Mouse (Mus musculus) midbrain, embryonic 14.5 days (tissue): Measurements from ENCODE around the gene Sec31a. TPM values are rescaled to one million over a fixed set of nuclear protein-coding genes. Genes with fewer than 3 reads are reported as not detected.

ENCODE experiments used
- ATAC-seq: fragments of 200-750 bp; cut with Nextera tagmentation; 2 replicates; pipeline ENCODE4 v1.8.0; 2017; ENCODE audit warnings: moderate number of reproducible peaks, moderate library complexity; ENCODE audit not compliant: low FRiP score, low TSS enrichment
- DNase-seq: peaks from one replicate; pipeline ENCODE4 v3.0.0-alpha.2; 2015
- H3K27ac ChIP-seq: fragments of 300-500 bp; sonication (generic); replicated peaks from 2 replicates; pipeline ENCODE4 v1.5.1; 2014; ENCODE audit warnings: mild to moderate bottlenecking, low read depth, low read length, moderate library complexity
- H3K27me3 ChIP-seq: fragments of 300-500 bp; sonication (generic); 2 replicates; pipeline ENCODE4 v1.6.1; 2014; ENCODE audit warnings: low read length, control low read depth, mixed read lengths; ENCODE audit not compliant: control insufficient read depth, insufficient read depth
- H3K36me3 ChIP-seq: fragments of 300-500 bp; sonication (generic); 2 replicates; pipeline ENCODE4 v1.6.1; 2014; ENCODE audit warnings: low read length, control low read depth; ENCODE audit not compliant: control insufficient read depth, insufficient read depth
- H3K4me1 ChIP-seq: fragments of 300-500 bp; sonication (generic); 2 replicates; pipeline ENCODE4 v1.6.1; 2014; ENCODE audit warnings: mild to moderate bottlenecking, antibody characterized with exemption, low read length, control low read depth; ENCODE audit not compliant: control insufficient read depth, insufficient read depth
- H3K4me2 ChIP-seq: fragments of 300-500 bp; sonication (generic); 2 replicates; pipeline ENCODE4 v1.6.1; 2014; ENCODE audit warnings: mild to moderate bottlenecking, low read length, moderate library complexity
- H3K4me3 ChIP-seq: fragments of 300-500 bp; sonication (generic); replicated peaks from 2 replicates; pipeline ENCODE4 v1.5.1; 2014; ENCODE audit warnings: low read depth, low read length
- H3K9ac ChIP-seq: fragments of 300-500 bp; sonication (generic); replicated peaks from 2 replicates; pipeline ENCODE4 v1.6.1; 2014; ENCODE audit warnings: mild to moderate bottlenecking, low read length, moderate library complexity
- H3K9me3 ChIP-seq: fragments of 300-500 bp; sonication (generic); 2 replicates; pipeline ENCODE4 v1.6.1; 2016; ENCODE audit warnings: low read length, control low read depth, mixed read lengths; ENCODE audit not compliant: control insufficient read depth
- WGBS: fragments of 180-500 bp; shearing (Covaris S2); extraction: QIAGEN DNeasy Blood & Tissue Kit; methylation state at CpG from one replicate; pipeline ENCODE4 v1.1.7; 2014; 5-methylcytosine and 5-hydroxymethylcytosine counted together
- polyA plus RNA-seq: library from polyadenylated mRNA; unstranded; fragments of >200 nt; fragmentation: Nextera tagmentation; extraction: Ambion mirVana; gene quantifications from 2 replicates; pipeline ENCODE4 v1.2.1, GENCODE M21; 2014

Sec31a gene
- 81.5 and 89.0 TPM in 2 replicates for polyA plus RNA-seq

GRCm38 (mm10) chr5:100415761-100416590 is at the start of gene Sec31a:
Gene Sec31a, minus strand, starts transcription at chr5:100416234.
- Histone ChIP-seq H3K4me3 (peak within 1 kb of the TSS; percentile 79), H3K36me3 (peaks cover 30% of the 10 kb centered on the region), H3K4me2 (peak within 1 kb of the TSS; percentile 74), H3K27ac (peak within 1 kb of the TSS; percentile 83), H3K27me3 (no peaks in the 10 kb centered on the region), H3K9me3 (no peaks in the 10 kb centered on the region), H3K9ac (peak within 1 kb of the TSS; percentile 73), H3K4me1 (peaks cover 14% of the 10 kb centered on the region)
- WGBS = under 1% methylated on average over 77 of the region's 82 CpGs
- DNase-seq (peak; percentile 98), ATAC-seq (peak; percentile 98)

DNA sequence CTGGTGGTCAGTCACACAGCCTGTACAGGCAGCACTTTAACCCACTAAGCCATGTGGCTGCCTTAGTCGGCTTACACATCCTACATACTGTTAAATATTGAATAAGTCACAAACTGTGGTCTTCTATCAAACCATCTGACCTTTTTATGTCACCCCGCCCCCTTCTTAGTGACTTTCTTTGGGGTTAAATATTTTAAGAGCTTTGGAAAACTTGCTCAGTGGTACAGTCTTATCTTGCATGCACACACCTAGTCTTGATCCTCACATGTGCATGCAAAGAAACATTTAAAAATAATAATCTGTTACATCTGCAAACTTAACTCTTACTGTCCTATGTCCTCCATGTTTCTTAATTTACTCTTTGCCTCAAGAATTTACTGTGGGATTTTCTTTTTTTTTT is 46.3 kb upstream of the Sec31a start:
- H3K4me1 ChIP-seq = no peaks in the 10 kb centered on the region
- DNase-seq (no peak), ATAC-seq (no peak)
- no peak overlapping the region for H3K27ac ChIP-seq
- H3K4me2 ChIP-seq = no peak overlapping the region
- H3K9ac ChIP-seq = no peak overlapping the region
- peaks cover 31% of the 10 kb centered on the region for H3K36me3 ChIP-seq
- no peaks in the 10 kb centered on the region for H3K27me3 ChIP-seq
- no peak overlapping the region for H3K4me3 ChIP-seq
- no peaks in the 10 kb centered on the region for H3K9me3 ChIP-seq
- WGBS = 85% methylated on average over 2 of the region's 2 CpGs

DNA sequence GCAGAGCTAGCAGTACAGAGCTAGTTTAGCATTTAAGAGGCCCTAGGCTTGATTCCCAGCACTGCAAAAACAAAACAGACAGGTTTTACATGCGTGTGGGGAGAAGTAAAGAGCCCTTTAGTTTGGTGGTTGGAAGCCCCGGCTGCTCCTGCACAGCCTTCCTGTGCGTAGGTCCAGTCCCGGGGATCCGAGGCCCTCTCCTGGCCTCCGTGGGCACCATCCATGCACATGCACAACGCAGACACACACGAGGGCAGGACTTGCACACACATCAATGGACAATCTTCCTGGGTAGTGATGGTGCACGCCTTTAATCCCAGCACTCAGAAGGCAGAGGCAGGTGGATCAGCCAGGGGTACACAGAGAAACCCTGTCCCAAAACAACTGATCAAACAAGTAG is 45.5 kb upstream of the Sec31a start:
- no peak for ATAC-seq
- no peaks in the 10 kb centered on the region for H3K9me3 ChIP-seq
- H3K27me3 ChIP-seq = no peaks in the 10 kb centered on the region
- H3K9ac ChIP-seq = no peak overlapping the region
- H3K4me2 ChIP-seq = no peak overlapping the region
- H3K4me3 ChIP-seq = no peak overlapping the region
- 95% methylated on average over 9 of the region's 9 CpGs for WGBS
- no peaks in the 10 kb centered on the region for H3K4me1 ChIP-seq
- peaks cover 28% of the 10 kb centered on the region for H3K36me3 ChIP-seq
- DNase-seq = no peak
- no peak overlapping the region for H3K27ac ChIP-seq

DNA sequence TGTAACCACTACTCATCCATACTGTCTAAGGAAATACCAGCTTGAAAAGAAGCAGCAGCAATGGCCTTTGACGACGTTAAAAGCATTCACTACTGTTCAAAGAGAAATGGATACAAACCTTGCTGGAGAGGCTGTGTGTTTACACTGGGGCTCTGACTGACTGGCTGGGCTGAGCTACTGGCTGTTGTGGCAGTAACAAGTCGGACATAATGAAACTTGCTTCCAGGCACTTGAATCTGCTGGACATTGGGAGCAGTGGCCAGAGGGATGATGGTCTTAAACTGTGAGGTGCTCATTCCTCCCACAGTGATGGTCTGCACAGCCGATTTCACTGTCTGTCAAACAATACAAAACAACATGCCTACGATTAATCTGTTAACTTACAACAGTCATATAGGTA is 43.4 kb upstream of the Sec31a start:
- H3K4me2 ChIP-seq = no peak overlapping the region
- H3K27me3 ChIP-seq = no peaks in the 10 kb centered on the region
- H3K27ac ChIP-seq = no peak overlapping the region
- H3K4me3 ChIP-seq = no peak overlapping the region
- DNase-seq (no peak), ATAC-seq (no peak)
- H3K9me3 ChIP-seq = no peaks in the 10 kb centered on the region
- no peak overlapping the region for H3K9ac ChIP-seq
- 94% methylated on average over 5 of the region's 5 CpGs for WGBS
- no peaks in the 10 kb centered on the region for H3K4me1 ChIP-seq
- peaks cover 29% of the 10 kb centered on the region for H3K36me3 ChIP-seq

DNA sequence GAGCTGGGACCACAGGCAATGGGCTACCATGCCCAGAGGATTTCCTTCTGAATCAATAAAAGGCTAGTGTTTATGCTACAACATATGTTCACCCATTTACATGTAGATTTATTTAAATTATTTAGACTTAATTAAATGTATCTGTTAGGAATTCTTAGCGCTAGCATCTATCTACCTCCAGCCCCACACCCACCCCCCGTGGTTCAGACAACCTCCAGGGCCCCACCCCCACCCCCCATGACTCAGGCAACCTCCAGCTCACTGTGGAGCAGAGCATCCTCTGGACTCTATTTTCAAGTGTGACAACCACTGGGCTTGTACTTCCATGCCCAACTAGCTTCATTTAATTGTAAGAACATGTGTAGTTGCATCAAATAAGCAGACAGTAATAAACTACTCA is 35.8 kb upstream of the Sec31a start:
- 74% methylated on average over 2 of the region's 2 CpGs for WGBS
- H3K4me2 ChIP-seq = no peak overlapping the region
- H3K27me3 ChIP-seq = no peaks in the 10 kb centered on the region
- ATAC-seq = no peak
- no peaks in the 10 kb centered on the region for H3K9me3 ChIP-seq
- H3K4me3 ChIP-seq = no peak overlapping the region
- DNase-seq = no peak
- no peak overlapping the region for H3K27ac ChIP-seq
- no peaks in the 10 kb centered on the region for H3K4me1 ChIP-seq
- no peak overlapping the region for H3K9ac ChIP-seq
- H3K36me3 ChIP-seq = peaks cover 49% of the 10 kb centered on the region

DNA sequence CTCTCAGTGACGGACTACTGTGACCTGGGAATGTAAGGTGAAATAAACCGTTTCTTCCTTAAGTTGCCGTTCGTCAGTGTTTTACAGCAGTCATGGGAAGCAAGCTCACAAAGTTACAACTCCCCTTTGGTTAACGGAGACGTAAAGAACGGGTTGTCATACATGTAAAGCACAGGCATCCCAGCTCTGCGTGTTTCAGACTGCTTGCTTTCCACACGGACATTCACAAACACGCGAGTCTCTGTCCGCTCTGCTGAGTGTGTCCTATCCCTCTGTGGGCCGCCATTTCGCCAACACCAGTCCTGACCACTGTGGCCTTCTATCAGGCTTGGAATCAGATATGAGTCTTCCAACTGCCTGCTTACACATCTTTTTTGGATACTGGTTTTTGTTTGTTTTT is 22.8 kb upstream of the Sec31a start:
- Histone ChIP-seq H3K4me2 (no peak overlapping the region), H3K4me1 (no peaks in the 10 kb centered on the region), H3K9me3 (no peaks in the 10 kb centered on the region), H3K36me3 (peaks cover 9% of the 10 kb centered on the region; the same call in 1 of the 2 replicates), H3K27me3 (no peaks in the 10 kb centered on the region), H3K27ac (no peak overlapping the region), H3K9ac (no peak overlapping the region), H3K4me3 (no peak overlapping the region)
- WGBS = 99% methylated on average over 14 of the region's 14 CpGs
- no peak for ATAC-seq
- DNase-seq = no peak

- Histone ChIP-seq H3K4me3 (no peak overlapping the region), H3K36me3 (peaks cover 6% of the 10 kb centered on the region; the same call in 1 of the 2 replicates), H3K27ac (no peak overlapping the region), H3K4me2 (no peak overlapping the region), H3K9me3 (no peaks in the 10 kb centered on the region), H3K4me1 (no peaks in the 10 kb centered on the region), H3K27me3 (no peaks in the 10 kb centered on the region), H3K9ac (no peak overlapping the region)
- no peak for ATAC-seq
- no peak for DNase-seq
- WGBS = 93% methylated on average over 5 of the region's 5 CpGs
These were observed 21.9 kb upstream of the Sec31a start for GRCm38 (mm10) chr5:100437917-100438316.

- DNase-seq (no peak), ATAC-seq (no peak)
- H3K9me3 ChIP-seq = no peaks in the 10 kb centered on the region
- no peak overlapping the region for H3K4me3 ChIP-seq
- no peak overlapping the region for H3K27ac ChIP-seq
- WGBS = 97% methylated on average over 4 of the region's 4 CpGs
- no peak overlapping the region for H3K9ac ChIP-seq
- H3K36me3 ChIP-seq = peaks cover 5% of the 10 kb centered on the region; the same call in 1 of the 2 replicates
- no peaks in the 10 kb centered on the region for H3K27me3 ChIP-seq
- H3K4me2 ChIP-seq = no peak overlapping the region
- no peaks in the 10 kb centered on the region for H3K4me1 ChIP-seq
These were observed 21.1 kb upstream of the Sec31a start for GRCm38 (mm10) chr5:100437086-100437485.

DNA sequence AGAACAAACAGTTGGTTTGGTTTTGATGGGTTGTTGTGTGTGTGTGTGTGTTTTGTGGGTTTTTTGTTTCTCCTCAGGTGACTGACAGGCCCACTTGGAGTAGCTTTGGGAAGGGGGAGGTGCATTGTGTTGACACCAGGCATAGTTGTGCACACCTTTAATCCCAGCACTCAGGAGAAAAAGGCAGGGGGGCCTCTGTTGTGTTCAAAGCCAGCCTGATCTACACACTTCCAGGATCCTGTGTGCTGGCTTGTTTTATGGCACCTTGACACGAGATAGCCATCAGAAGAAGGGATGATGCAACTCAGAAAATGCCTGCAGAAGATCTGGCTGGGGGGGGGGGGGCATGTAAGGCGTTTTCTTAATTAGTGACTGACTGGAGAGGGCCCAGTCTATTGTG is 14.9 kb upstream of the Sec31a start:
- peaks cover 18% of the 10 kb centered on the region for H3K36me3 ChIP-seq
- H3K27ac ChIP-seq = no peak overlapping the region
- WGBS = 72% methylated on average over 2 of the region's 2 CpGs
- ATAC-seq = no peak
- no peak overlapping the region for H3K4me2 ChIP-seq
- no peak for DNase-seq
- H3K27me3 ChIP-seq = no peaks in the 10 kb centered on the region
- no peak overlapping the region for H3K9ac ChIP-seq
- H3K4me3 ChIP-seq = no peak overlapping the region
- no peaks in the 10 kb centered on the region for H3K9me3 ChIP-seq
- H3K4me1 ChIP-seq = peaks cover 26% of the 10 kb centered on the region
